ENCODE assay signal across 24 mouse cellular contexts in the genomic region with DNA sequence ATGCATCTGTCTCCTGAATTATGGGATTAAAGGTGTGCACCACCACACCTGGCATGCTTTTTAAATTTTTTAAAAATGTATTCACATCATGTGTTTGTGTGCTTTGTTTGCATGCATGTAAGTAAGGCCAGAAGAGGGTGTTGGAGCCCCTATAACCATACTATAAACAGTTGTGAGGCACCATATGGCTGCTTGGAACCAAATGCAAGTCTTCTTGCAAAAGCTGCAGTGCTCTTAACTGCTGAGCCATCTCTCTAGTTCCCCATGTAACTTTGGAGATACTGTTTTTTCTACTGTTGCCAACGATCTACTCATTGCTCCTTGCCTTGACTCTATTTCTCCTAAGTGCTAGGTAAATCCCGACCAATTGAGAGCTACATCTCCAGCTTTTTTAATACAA. TPM values are rescaled to one million over a fixed set of nuclear protein-coding genes. Genes with fewer than 3 reads are reported as not detected.
A peak's percentile ranks its signal among the peaks of the same experiment; 100 is the strongest.
DNase-seq lines count a peak whose midpoint lies in the region; ATAC-seq lines count a peak whose summit lies in the region.
"Had no signal": no experiment of that assay in that cellular context is flagged by ENCODE, and none has a peak within 500 bp of the region (broad histone marks: within the 10 kb centered on the region; RNA-seq: fewer than 3 reads in every experiment).

No protein-coding gene starts in this region.

- H3K9me3 ChIP-seq in forebrain, embryonic 14.5 days (replicated peaks; ENCODE audit: control insufficient read depth, low read length): no peaks in the 10 kb centered on the region
- H3K9me3 ChIP-seq in forebrain, embryonic 10.5 days: no peaks in the 10 kb centered on the region
- no peaks in the 10 kb centered on the region for H3K9me3 ChIP-seq in hindbrain, embryonic 16.5 days (ENCODE audit: control insufficient read depth, low read length)
- H3K9me3 ChIP-seq: embryonic facial prominence, embryonic 10.5 days; embryonic facial prominence, embryonic 12.5 days; forebrain, embryonic 13.5 days; G1E had no signal

- no peaks in the 10 kb centered on the region for H3K4me1 ChIP-seq in forebrain, embryonic 14.5 days (ENCODE audit: control insufficient read depth, insufficient read depth, low read length)
- no peaks in the 10 kb centered on the region for H3K4me1 ChIP-seq in forebrain, embryonic 10.5 days
- H3K4me1 ChIP-seq in hindbrain, embryonic 16.5 days (ENCODE audit: control insufficient read depth, insufficient read depth, low read depth, low read length): no peaks in the 10 kb centered on the region
- H3K4me1 ChIP-seq: embryonic facial prominence, embryonic 10.5 days; embryonic facial prominence, embryonic 12.5 days; forebrain, embryonic 13.5 days had no signal

- H3K4me2 ChIP-seq in forebrain, embryonic 14.5 days (ENCODE audit: low read length): no peak overlapping the region
- H3K4me2 ChIP-seq in hindbrain, embryonic 16.5 days (ENCODE audit: low read length): no peak overlapping the region
- H3K4me2 ChIP-seq: embryonic facial prominence, embryonic 12.5 days; forebrain, embryonic 13.5 days had no signal

- no peak for ATAC-seq in forebrain, embryonic 14.5 days
- peak; percentile 52; the same call in 1 of the 2 replicates for ATAC-seq in frontal cortex, adult (ENCODE audit: low TSS enrichment)
- no peak for ATAC-seq in hindbrain, embryonic 16.5 days
- ATAC-seq: activated CD4-positive, CD25-positive, alpha-beta regulatory T cell, adult 4 months; CD4-positive, CD25-positive, alpha-beta regulatory T cell, adult 4 months; forebrain, embryonic 13.5 days; forebrain, embryonic 16.5 days; Patski had no signal

- no peak overlapping the region for H3K4me3 ChIP-seq in forebrain, embryonic 14.5 days (ENCODE audit: low read depth, low read length)
- H3K4me3 ChIP-seq in forebrain, embryonic 10.5 days: no peak overlapping the region
- H3K4me3 ChIP-seq in hindbrain, embryonic 16.5 days (ENCODE audit: low read length): no peak overlapping the region
- H3K4me3 ChIP-seq: embryonic facial prominence, embryonic 10.5 days; embryonic facial prominence, embryonic 12.5 days; forebrain, embryonic 13.5 days had no signal

- no peaks in the 10 kb centered on the region for H3K27me3 ChIP-seq in forebrain, embryonic 14.5 days (replicated peaks; ENCODE audit: control insufficient read depth, insufficient read depth, low read length)
- H3K27me3 ChIP-seq in forebrain, embryonic 10.5 days (ENCODE audit: poor library complexity, severe bottlenecking): no peaks in the 10 kb centered on the region
- H3K27me3 ChIP-seq in hindbrain, embryonic 16.5 days (replicated peaks; ENCODE audit: control insufficient read depth, insufficient read depth, low read length): no peaks in the 10 kb centered on the region
- H3K27me3 ChIP-seq: CH12.LX; embryonic facial prominence, embryonic 12.5 days; forebrain, embryonic 13.5 days; Patski had no signal

- no peak overlapping the region for H3K27ac ChIP-seq in forebrain, embryonic 14.5 days (ENCODE audit: low read depth, low read length)
- H3K27ac ChIP-seq in forebrain, embryonic 10.5 days: no peak overlapping the region
- H3K27ac ChIP-seq in hindbrain, embryonic 16.5 days (ENCODE audit: low read depth, low read length): no peak overlapping the region
- H3K27ac ChIP-seq: embryonic facial prominence, embryonic 10.5 days; embryonic facial prominence, embryonic 12.5 days; forebrain, embryonic 13.5 days had no signal

- DNase-seq in forebrain, embryonic 14.5 days (ENCODE audit: low spot score): peak; percentile 51
- DNase-seq in forebrain, embryonic 10.5 days (ENCODE audit: extremely low spot score, low spot score): no peak
- no peak for DNase-seq in frontal cortex, postnatal 25 days (ENCODE audit: low spot score in 2 of 2)
- DNase-seq in brain, adult 2 months (ENCODE audit: low read depth, low spot score): peak; percentile 43
- DNase-seq: adrenal gland, adult 8-10 months; adrenal gland, postnatal 14 days; adrenal gland, postnatal 36 days; B cell, adult 2 months; cerebellum, adult 11-12 months; cerebellum, adult 2 months; cerebellum, adult 9-10 months; cerebellum, postnatal 10 days; cerebellum, postnatal 25 days had no signal

- H3K9ac ChIP-seq in forebrain, embryonic 14.5 days (ENCODE audit: low read length): no peak overlapping the region
- H3K9ac ChIP-seq in hindbrain, embryonic 16.5 days (ENCODE audit: low read depth, low read length): no peak overlapping the region
- H3K9ac ChIP-seq: embryonic facial prominence, embryonic 12.5 days; forebrain, embryonic 13.5 days had no signal

- peaks cover 11% of the 10 kb centered on the region; the same call in 1 of the 2 replicates for H3K36me3 ChIP-seq in forebrain, embryonic 14.5 days (ENCODE audit: control insufficient read depth, insufficient read depth, low read length)
- peaks cover 68% of the 10 kb centered on the region for H3K36me3 ChIP-seq in forebrain, embryonic 10.5 days (replicated peaks)
- peaks cover 7% of the 10 kb centered on the region; the same call in 1 of the 2 replicates for H3K36me3 ChIP-seq in hindbrain, embryonic 16.5 days (ENCODE audit: control insufficient read depth, insufficient read depth, low read length)

- 90% methylated on average over 2 of the region's 2 CpGs for WGBS in forebrain, embryonic 14.5 days
- 92% methylated on average over 2 of the region's 2 CpGs for WGBS in forebrain, embryonic 10.5 days
- WGBS in hindbrain, embryonic 16.5 days: 95% methylated on average over 2 of the region's 2 CpGs

RNA-seq across cellular contexts. Expression of a gene that starts 41.8 kb away (rescaled TPM):
- 2.4 and 3.4 TPM in 2 replicates for polyA plus RNA-seq in forebrain, embryonic 14.5 days (2014; fragmentation: Nextera tagmentation; extraction: Ambion mirVana)
- 0.71 and 1.2 TPM in 2 replicates for polyA plus RNA-seq in forebrain, embryonic 10.5 days (2016; fragmentation: Nextera tagmentation; extraction: Ambion mirVana)
- polyA plus RNA-seq in hindbrain, embryonic 16.5 days (2015; fragmentation: Nextera tagmentation; extraction: Ambion mirVana): 5.4 and 6.3 TPM in 2 replicates
- polyA plus RNA-seq: CD4-positive, CD25-positive, alpha-beta regulatory T cell, adult 4 months; G1E had no signal

Comparison
In these comparisons a context has a peak if more than half of its experiments do, and no peak if none do; other contexts are left out.
1. DNase-seq: peak in forebrain, embryonic 14.5 days (single experiment) and brain, adult 2 months (single experiment); none in forebrain, embryonic 10.5 days (single experiment) and frontal cortex, postnatal 25 days (0 of 2).